Mouse (Mus musculus): ENCODE measurements around the gene Hoxa3.

The Hoxa3 gene

DNA sequence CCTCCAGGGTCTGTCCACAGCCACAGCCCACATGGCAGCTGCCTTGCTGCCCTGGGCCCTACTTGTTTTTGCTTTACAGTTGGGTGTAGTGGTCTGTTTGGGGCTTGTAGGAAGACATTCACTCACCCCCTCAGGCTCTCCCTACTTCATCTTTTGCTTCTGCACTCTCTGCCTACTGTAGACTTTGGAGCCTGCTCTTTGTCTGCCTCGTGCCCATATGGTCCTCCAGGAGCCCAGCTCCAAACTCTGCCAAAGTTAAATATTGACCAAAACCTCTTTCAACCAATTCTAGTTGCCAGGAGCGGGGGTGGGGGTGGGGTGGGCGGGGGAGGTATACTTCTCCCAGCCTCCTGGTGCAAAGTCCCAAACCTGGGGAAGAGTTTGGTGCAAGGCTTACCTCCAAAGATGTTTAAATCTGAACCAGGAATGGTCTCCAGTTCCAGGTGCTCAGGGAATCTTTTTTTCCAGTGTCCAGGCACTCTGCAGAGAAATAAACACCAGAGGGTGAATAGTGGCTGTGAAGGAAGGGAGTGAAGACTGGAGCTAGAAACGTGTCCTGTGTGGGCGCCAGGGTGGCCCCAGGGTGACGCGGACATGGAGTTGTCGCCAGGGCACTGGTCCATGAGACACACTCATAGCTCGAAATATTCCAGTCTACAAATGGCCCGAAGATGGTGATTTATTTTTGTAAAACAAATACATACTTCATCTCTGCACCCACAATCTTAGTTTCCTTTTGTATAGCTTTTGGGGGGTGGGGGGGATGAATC, 29.6 kb downstream of the Hoxa3 start:
- no peak for DNase-seq (ENCODE audit: low read depth, low spot score)

DNA sequence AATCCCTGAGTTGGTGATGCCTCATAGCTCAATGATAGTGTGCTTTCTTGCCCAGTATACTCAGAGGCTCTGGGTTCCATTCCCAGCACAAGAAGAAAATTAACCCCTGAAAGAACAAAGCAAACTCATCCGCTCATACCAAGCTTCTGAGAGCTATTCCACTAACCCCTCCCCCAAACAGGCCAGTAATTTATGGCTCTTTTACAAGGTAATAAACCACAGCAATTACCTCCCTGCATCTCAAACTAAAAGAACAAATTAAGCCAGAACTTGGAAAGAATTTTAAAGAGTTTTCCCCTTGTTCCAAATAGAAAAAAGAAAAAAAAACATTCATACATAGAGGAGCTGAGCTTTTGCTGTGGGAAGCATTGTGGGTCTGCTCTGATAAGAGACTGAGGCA, 30.3 kb downstream of the Hoxa3 start:
- DNase-seq (ENCODE audit: low read depth, low spot score), result no peak

DNA sequence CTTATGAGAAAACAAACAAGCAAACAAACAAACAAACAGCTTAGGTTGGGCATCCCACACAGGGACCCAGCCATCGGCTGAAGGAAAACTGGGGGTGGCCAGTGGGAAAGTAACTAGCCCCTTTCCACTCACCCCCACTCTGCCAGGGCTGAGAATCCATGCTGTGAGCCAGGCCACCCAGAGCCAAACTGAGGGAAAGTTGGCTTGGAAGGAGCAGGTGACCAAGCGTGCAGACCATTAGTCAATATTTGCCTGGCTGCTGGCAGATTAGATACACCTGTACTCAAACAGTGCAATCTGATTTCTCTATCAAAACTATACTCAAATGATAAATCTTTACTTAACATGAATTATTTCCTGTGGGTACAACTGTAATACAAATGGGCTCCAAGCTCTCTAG, 31.1 kb downstream of the Hoxa3 start:
- no peak for DNase-seq (ENCODE audit: low read depth, low spot score)

DNA sequence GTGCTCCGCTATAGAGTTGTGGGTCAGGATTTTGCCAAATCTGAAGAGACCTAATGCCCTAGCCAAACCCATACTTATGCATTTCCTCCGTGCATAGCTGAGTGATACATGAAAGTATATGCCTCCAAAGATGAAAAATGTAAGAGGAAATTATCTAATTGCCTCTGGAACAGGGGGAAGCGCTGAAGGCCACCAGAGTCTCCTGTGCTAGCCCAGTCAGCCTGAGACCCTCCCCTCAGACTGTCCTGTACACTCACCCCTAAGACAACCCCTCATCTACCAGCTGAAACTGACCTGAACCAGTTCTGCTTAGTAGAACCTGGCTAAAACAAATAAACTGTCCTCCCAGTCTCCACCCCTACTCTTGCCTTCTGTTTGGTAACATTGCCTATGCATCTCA, 32.4 kb downstream of the Hoxa3 start:
- no peak for DNase-seq (ENCODE audit: low read depth, low spot score)

DNA sequence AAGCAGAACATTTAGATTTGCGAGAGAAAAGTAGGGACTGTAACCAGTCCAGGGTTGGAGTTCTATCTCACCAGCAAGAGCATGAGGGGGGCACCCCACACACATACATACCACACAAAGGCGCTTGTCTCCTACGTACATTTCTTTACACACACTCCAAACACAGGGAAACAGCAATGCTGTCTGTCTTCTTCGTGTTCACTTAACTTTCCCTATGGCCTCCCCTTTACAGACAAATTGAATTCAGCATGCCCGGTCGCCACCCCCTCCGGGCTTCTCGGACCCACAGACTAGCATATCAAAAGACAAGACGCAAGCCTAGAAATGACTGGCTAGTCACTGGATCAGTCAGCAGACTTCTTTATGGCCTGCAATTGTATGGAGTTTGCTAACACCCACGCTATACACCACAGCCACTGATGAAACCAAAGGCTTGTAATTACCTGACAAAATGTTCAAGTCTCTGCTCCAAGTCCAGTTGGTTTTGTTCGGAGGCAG, 32.9 kb downstream of the Hoxa3 start:
- DNase-seq (ENCODE audit: low read depth, low spot score), result no peak

DNA sequence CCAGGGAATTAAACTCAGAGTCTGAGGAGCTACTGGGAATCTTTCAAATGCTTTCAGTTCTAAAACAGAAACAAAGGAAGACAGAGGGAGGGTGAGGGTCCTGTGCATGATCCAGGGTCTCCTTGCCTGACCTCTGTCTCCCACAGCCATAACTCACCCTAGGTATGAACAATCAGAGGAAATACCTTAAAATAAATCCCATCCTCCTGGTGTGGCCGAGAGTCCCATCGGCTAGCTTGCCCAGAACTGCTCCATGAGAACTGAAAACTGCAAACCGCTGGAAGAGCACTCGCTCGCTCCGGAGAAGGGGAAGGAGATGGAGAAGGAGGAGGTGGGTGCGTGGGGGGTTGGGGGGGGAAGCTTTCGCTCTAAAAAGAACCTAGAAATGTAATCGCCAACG, 33.4 kb downstream of the Hoxa3 start:
- DNase-seq (ENCODE audit: low read depth, low spot score), result no peak

DNA sequence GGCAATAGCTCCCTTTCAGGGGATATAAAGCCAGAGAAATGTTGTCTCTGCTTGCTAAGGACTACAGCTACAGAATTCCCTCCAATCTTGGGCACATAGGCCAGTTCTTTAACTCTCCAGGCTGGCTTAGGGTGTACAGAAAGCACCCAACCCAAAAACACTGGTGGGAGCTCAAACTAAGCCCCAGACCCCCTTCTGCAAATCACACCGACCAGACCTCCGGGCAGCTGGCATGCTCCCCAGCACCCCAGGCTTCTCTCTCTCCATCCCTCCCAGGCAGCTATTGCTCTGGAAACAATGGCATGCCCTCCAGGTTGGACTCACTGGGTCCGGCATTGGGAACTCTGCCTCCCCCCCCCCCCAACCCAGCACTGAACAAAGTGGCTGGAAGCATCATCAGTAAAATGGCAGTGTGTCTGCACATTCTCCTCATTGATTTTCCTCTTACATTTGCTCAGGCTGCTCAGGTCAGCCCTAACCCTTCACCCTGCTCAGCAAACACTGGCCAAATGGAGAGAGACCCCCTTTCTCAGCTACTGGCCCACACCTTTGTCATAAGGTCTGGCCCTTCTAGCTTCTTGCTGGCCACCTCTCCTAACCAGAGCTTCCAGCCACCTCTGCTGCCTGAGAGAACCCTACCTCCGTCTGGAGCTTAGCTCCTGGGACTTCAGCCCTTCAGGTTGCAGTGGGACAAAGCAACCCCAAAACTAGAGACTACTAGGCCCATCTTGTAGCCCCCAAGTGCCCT, 34.0 kb downstream of the Hoxa3 start:
- DNase-seq (ENCODE audit: low read depth, low spot score), result no peak

DNA sequence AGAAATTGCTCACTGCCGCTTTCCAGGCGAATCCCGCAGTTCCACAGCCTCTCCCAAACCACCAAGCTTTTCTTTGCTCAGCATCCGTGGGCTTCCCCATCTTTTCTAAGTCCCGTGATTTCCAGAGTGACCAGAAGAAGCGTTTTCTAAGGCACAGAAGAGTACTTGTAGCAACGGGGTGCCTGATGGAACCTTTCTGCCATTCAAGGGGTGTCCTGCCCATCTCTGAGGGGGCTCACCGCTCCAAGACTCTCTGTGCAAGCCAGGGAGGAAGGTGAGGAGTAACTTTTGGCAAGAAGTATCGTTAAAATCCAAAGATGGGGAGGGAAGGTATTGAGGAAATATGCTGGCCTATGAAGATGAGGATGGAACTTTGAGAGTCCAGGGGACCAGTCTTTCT, 35.3 kb downstream of the Hoxa3 start:
- DNase-seq (ENCODE audit: low read depth, low spot score), result no peak

DNA sequence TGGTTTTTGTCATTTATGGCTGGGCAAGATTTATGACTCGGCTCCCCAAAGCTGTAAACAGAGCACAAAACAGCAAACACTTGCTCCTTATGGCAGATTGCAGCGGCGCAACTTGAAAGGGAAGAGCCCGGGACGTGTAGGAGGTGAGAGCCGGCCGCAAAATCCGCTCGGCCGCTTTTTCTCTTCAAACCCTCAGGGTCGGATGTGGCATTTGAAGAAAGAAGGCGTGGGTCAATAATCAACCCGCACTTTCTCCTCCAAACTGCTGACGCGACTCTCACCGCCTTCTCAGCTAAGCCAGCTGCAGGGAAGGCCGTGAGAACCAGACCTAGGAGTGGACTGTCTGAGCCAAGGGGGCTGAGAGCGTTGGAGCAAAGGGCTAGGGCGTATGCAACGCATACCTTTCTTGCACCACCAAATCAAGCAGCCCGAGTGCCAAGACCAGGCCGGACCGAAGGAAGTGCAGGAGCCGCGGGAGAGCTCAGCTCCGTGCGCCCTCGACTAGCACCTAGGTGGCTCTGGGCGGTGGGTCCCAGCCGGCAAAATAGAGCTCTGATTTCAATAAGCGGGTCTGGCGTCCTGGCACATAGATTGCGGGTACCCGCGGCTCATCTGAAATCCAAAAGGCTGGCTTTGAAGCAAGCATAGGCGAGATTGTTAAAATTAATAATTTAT, 35.9 kb downstream of the Hoxa3 start, which contains the start of gene 5730596B20Rik:
Gene 5730596B20Rik, plus strand, starts transcription at position 438 of the 675 bp plus-strand sequence.
- DNase-seq (ENCODE audit: low read depth, low spot score), result no peak

DNA sequence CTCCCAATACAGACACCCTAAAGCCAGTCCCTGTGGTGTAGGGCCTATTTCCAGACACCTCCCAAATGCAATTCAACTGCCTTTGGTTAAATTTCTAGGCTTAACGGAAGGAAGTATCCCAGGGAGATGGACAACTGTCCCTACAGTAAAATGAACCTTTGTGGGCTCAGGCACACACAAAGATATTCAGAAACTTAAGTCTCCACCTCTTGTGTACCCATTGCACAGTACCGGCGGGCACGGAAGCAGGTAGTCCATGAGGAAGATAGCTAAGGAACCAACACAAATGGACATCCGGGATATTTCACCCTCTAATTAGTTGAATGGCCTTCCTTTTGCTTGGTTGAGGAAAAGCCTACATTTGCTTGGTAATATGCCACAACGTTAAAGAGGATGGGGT, 36.7 kb downstream of the Hoxa3 start:
- DNase-seq (ENCODE audit: low read depth, low spot score), result no peak

DNA sequence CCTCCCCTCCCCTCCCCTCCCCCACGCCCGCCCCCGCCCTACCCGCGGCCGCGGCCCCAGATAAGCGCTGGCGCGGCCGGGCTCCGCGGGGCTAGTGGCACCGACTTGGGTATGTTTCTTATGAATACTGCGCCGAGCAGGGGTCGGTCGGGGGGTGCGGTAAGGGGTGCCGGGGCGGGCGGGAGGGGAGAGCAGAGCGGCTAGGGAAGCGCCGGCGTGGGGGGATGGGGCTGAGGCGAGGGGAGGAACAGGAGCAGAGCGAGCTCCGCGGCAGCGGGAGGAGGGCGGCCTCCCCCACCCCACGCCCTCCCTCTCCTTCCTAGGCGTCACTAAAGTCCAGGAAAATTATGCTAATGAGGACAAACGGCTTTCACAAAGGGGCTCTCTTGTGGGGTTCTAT, 37.3 kb downstream of the Hoxa3 start:
- no peak for DNase-seq (ENCODE audit: low read depth, low spot score)

DNA sequence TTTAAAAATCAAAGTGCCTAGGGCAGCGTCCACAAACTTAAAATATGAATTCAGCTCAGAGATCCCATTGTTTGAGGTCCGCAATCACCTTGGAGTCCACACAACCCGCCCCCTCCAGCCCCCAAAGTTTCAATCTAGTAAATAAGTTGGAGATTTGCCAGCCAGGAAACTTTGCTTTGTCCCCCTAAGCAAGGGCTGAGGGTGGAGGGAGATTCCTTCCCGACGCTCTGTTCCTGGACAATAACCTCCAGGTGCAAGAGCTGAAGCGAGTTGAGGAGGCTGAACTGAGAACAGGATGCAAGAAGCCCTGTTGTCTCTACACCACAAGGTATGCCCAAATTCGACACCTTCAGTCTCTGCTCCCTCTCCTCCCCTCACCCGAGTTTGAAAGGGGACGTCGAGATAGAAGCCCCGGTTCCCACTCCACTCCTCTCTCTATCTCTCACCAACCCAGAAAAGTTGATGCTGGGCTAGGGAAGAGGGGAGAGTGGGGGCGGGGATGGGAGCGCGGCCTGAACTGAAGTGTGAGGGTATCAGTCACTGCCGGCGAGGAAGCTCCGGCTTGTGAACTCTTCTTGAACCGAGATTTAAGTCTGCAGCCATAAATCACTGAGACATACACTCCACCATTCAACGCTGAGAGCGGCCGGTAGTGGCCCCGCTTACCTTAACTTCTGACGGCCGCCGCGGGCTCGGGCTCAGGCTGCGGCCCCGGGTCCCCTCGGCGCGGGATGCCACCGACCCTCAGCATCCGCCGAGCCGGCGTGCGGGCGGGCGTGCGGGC, 38.0 kb downstream of the Hoxa3 start:
- DNase-seq (ENCODE audit: low read depth, low spot score), result no peak

DNA sequence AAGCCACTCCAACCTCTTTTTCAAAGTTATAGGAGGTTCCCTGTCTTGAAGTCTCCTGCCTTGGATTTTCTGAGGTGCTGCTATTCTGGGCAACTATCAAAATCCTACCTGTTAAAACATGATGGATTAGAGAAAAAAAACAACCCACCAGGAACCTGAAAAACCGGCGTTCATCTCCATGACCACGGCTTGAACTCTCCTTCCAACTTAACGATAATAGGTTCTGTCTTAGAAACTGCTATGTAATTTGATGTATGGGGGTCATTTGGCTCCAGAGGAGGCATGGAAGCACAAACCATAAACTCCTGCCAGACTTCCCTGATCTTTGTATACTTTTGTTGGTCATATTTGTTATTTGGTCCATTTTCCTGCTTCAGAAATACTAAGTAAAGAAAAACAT, 39.5 kb downstream of the Hoxa3 start:
- DNase-seq (ENCODE audit: low read depth, low spot score), result no peak

DNA sequence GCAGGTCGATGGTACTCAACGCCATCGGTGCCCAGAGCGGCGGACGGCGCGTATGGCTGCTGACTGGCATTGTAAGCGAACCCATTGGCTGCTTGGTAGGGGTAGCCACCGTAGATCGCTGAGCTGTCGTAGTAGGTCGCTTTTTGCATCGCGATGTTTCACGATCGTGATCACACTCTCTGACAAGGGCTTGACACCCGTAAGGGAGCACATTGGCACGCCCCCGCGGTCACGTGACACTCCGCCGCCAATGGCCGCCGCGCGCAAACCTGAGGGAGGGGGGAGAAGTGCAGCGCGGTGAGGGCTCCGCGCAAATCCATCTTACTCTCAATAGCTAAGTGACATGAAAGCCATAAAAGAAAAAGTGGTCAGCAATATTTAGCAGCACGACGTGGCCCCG, 40.6 kb downstream of the Hoxa3 start:
- peak; percentile 89 for DNase-seq (ENCODE audit: low read depth, low spot score)

DNA sequence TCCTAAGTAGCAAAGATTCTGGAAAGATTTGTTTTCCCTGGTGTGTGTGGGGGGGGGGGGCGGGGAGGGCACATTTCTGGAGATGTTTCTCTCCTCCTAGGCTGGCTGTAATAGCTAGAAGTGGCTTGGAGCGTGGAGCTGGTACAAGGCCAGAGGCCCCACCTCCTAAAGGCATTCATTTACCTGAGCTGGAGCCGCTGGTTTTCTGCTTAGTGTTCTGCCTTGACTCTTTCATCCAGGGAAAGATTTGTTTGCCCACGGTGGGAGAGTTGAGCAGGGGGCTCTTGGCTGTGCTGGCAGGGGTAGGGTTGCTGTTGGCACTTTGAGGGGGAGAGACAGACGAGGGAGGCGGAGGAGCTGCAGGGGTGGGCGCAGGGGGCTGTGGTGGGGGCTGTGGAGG, 41.2 kb downstream of the Hoxa3 start:
- DNase-seq (ENCODE audit: low read depth, low spot score), result no peak

DNA sequence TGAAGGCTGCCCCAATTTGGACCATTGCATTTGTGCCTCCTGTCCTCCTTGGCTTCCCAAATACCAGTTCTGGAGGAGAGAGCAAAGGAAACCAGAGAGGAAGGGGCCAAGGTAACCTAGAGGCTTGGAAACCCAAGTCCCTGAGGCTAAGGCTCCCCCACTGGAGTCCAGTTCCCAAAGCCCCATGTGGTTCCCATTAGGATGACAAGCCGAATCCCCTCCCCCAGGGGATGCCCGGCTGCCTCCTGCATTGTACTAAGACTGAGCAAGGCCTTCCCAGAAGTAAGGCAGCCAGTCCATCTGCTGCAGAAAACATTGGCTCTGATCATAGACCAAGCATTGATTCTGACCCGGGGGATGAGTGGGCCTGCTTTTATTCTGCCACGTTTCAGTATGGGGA, 41.8 kb downstream of the Hoxa3 start:
- no peak for DNase-seq (ENCODE audit: low read depth, low spot score)

DNA sequence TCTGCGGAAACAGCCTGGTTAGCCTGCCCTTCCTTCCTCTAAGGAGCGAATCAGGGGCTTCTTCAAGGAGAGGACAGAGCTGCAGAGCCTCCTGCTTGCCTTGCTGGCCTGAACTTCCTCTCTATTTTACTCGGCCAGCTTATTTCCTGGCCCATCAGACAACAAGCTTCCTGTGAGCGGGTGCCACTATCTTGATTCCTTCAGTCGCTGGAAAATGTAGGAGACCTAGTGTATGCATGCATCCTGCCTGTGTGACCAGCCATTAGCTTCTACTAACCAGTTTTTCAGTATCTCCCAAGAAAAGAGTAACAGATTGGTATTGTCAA, 42.3 kb downstream of the Hoxa3 start:
- DNase-seq (ENCODE audit: low read depth, low spot score), result no peak

DNA sequence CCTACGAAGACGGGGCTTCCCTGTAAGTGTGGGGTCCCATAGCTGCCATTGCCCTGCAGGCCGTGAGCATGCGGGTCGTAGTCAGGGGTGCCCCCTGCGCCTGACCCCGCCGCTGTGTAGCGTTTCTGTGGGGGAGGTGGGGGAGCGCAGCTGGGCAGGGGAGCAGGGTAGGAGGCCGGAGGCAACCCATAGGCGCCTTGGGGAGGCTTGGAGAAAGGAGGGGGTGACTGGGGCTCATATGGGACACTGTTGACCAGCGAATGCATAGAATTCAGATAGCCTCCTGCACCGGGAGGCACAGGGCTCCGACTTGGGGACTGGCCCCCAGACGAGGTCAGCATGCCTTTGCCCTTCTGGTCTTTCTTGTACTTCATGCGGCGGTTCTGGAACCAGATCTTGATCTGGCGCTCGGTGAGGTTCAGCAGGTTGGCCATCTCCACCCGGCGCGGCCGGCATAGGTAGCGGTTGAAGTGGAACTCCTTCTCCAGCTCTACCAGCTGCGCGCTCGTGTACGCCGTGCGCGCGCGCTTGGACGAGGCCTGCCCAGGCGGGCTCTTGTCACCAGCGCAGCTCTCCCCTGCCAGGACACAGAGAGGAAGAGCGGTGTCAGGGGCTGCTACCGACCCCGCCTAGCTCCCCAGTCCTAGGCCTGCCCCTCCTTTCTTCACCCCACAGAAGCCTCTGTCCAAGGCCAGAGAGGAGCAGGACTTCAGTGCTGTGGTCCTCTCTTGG, 42.8 kb downstream of the Hoxa3 start:
- no peak for DNase-seq (ENCODE audit: low read depth, low spot score)

DNA sequence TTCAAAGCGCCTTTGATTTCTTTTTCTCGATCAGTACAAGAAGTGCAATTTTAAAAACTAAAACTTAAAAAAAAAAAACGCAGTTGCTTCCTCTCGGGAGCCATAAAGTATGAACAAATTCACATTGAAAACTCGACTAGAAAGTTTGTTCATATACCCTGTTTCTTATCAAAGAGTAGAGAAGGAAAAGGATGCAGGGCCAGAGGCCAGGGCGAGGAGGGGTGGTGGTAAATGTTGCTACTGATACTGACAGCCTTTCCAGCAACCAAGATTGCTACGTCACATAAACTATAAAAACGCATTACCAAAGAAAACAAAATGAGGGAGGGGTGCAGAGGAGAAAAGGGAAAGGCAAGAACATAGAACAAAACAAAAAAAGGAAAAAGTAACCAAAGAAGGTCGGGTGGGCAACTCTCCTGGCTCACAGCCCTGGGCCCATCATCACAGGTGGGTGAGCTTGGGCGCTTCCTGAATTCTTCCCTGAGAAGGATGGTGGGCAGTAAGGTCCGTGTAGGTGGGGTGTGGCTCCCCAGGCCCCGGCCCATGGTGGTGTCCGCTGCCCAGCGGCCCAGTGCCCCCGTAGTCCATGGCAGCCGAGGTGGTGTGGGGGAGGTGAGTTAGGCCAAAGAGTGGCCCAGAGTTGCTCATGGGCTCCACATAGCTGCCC, 43.5 kb downstream of the Hoxa3 start:
- no peak for DNase-seq (ENCODE audit: low read depth, low spot score)

DNA sequence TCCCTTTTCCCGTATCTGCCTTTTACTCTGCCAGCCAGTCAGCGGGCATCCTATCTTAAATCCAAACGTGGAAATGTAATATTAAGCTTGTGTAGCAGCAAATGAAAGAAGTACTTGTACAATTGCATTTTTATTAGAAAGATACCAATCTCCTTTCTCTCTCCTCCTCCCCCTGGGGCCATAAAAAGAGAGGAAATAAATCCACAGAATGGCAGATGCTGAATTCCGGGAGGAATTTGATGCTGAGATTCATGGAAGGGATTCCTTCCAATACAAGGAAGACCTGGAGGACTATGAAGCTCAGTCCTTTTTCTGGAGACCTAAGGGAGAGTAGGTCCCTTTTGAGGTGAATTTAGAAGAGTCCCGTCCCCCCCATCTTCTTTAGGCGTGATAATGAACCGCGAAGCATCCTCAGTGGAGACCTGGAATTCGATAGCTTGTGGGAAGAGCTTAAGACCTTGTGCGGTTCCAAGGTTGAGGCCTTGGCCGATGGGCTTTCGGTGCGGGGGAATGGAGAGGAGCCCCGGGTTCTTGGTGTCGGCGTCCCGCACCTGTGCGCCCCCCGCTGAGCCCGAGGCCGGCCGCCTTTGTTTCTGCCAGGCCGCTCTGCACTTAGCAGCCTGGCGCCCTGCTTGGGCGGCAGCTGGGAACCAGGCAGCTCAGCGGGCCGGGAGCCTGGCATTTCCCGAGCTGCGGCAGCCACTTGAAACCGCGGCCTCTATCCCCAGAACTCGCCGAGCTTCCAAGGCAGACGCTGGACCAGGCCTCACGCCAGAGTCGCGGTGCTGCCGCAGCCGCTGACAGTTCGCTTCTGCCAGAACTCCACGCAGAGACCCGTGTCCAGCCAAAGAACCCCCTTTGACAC, 44.7 kb downstream of the Hoxa3 start:
- no peak for DNase-seq (ENCODE audit: low read depth, low spot score)

All from embryo, embryonic 11.5 days (tissue).